Mouse (Mus musculus) retina, embryonic 14.5 days (tissue): ENCODE measurements around the gene Spaar.
A peak's percentile ranks its signal among the peaks of the same experiment; 100 is the strongest.

Source experiments
- DNase-seq: peaks from one replicate; pipeline ENCODE4 v3.0.0-alpha.2; 2015; ENCODE audit warnings: low spot score

The Spaar gene

GRCm38 (mm10) chr4:43729794-43730550 lies at the start of gene Spaar:
Gene Spaar (plus strand): TSS chr4:43730034.
- no peak for DNase-seq

- DNase-seq = no peak
Observed at GRCm38 (mm10) chr4:43690021-43690420, 39.8 kb upstream of the Spaar start.

GRCm38 (mm10) chr4:43691026-43691425 lies 38.8 kb upstream of the Spaar start:
- no peak for DNase-seq

- DNase-seq = no peak
Observed at GRCm38 (mm10) chr4:43693806-43694241, 36.0 kb upstream of the Spaar start.

GRCm38 (mm10) chr4:43694439-43695248 lies 35.2 kb upstream of the Spaar start:
- no peak for DNase-seq

- no peak for DNase-seq
Observed at GRCm38 (mm10) chr4:43695249-43695671, 34.6 kb upstream of the Spaar start.

- DNase-seq = no peak
Observed at GRCm38 (mm10) chr4:43696561-43696960, 33.3 kb upstream of the Spaar start.

GRCm38 (mm10) chr4:43700707-43701106 lies 29.1 kb upstream of the Spaar start, which contains the start of gene Olfr70:
Gene Olfr70 (minus strand): TSS chr4:43700807.
- DNase-seq = no peak

- no peak for DNase-seq
Observed at GRCm38 (mm10) chr4:43703439-43703838, 26.4 kb upstream of the Spaar start.

GRCm38 (mm10) chr4:43703851-43704250 lies 26.0 kb upstream of the Spaar start:
- DNase-seq = no peak

- DNase-seq = no peak
Observed at GRCm38 (mm10) chr4:43705991-43706390, 23.8 kb upstream of the Spaar start.

GRCm38 (mm10) chr4:43709869-43710268 lies 20.0 kb upstream of the Spaar start, which contains the start of gene Olfr71:
Gene Olfr71 (minus strand): TSS chr4:43710255.
- DNase-seq = no peak

GRCm38 (mm10) chr4:43711821-43712220 lies 18.0 kb upstream of the Spaar start:
- peak; percentile 83 for DNase-seq

GRCm38 (mm10) chr4:43713652-43714219 lies 16.1 kb upstream of the Spaar start:
- DNase-seq = no peak

- DNase-seq = no peak
Observed at GRCm38 (mm10) chr4:43720491-43721228, 9.2 kb upstream of the Spaar start.

GRCm38 (mm10) chr4:43722191-43722590 lies 7.6 kb upstream of the Spaar start:
- DNase-seq = no peak

- DNase-seq = peak; percentile 76
Observed at GRCm38 (mm10) chr4:43724764-43725163, 5.1 kb upstream of the Spaar start.

GRCm38 (mm10) chr4:43726228-43726993 lies 3.4 kb upstream of the Spaar start:
- DNase-seq = no peak

GRCm38 (mm10) chr4:43726995-43727394 lies 2.8 kb upstream of the Spaar start, which contains the start of gene Hrct1:
Gene Hrct1 (plus strand): TSS chr4:43727188.
- no peak for DNase-seq

- no peak for DNase-seq
Observed at GRCm38 (mm10) chr4:43727718-43728575, 1.9 kb upstream of the Spaar start.
